In the genomic region with DNA sequence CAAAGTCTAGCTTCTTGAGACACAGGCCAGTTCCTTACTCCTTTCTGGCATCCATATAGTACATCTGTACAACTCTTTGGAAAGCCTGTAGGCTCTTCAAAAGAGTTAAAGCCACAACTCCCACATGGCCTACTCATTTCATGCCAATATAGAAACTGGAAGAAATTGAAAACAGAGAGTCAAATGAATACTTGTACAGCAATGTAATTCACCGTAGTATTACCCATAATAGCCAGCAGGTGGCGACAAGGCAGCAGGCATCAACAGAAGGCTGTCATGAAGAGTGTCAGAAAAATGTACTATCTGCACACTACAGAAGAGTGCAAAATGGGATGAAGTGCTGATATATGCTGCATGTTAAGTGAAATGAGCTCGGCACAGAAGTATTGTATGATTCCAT, we compare ENCODE assay signal across 9 mouse cellular contexts.
DNase-seq lines count a peak whose midpoint lies in the region; ATAC-seq lines count a peak whose summit lies in the region.
"Had no signal": no experiment of that assay in that cellular context is flagged by ENCODE, and none has a peak within 500 bp of the region (broad histone marks: within the 10 kb centered on the region; RNA-seq: fewer than 3 reads in every experiment).

No protein-coding gene starts in this region.

- no peaks in the 10 kb centered on the region for H3K36me3 ChIP-seq in embryonic facial prominence, embryonic 10.5 days (replicated peaks)
- no peaks in the 10 kb centered on the region for H3K36me3 ChIP-seq in hindbrain, embryonic 15.5 days
- H3K36me3 ChIP-seq in midbrain, embryonic 15.5 days (replicated peaks) = no peaks in the 10 kb centered on the region
- H3K36me3 ChIP-seq: heart, embryonic 13.5 days had no signal

- ATAC-seq in hindbrain, embryonic 15.5 days (ENCODE audit: low FRiP score, low read depth) = peak; percentile 72; the same call in 1 of the 2 replicates
- ATAC-seq in midbrain, embryonic 15.5 days (replicated peaks) = peak; percentile 91

- no peak overlapping the region for H3K4me3 ChIP-seq in embryonic facial prominence, embryonic 10.5 days
- H3K4me3 ChIP-seq in hindbrain, embryonic 15.5 days = no peak overlapping the region
- no peak overlapping the region for H3K4me3 ChIP-seq in midbrain, embryonic 15.5 days
- H3K4me3 ChIP-seq: heart, embryonic 13.5 days had no signal

- H3K27me3 ChIP-seq in embryonic facial prominence, embryonic 10.5 days (replicated peaks; ENCODE audit: low read depth, poor library complexity, severe bottlenecking) = no peaks in the 10 kb centered on the region
- no peaks in the 10 kb centered on the region for H3K27me3 ChIP-seq in hindbrain, embryonic 15.5 days
- H3K27me3 ChIP-seq in midbrain, embryonic 15.5 days (replicated peaks) = no peaks in the 10 kb centered on the region
- H3K27me3 ChIP-seq: heart, embryonic 13.5 days had no signal

- peak; percentile 57 for DNase-seq in testis, postnatal 10 days (ENCODE audit: low spot score)
- no peak for DNase-seq in testis, postnatal 14 days (ENCODE audit: low spot score)
- DNase-seq in adrenal gland, postnatal 10 days = peak; percentile 59
- peak; percentile 51 for DNase-seq in embryonic facial prominence, embryonic 10.5 days (ENCODE audit: low spot score)
- peak; percentile 59 to 66 for DNase-seq in left cerebral cortex, adult 18-20 months (ENCODE audit: low spot score in 2 of 2)
- DNase-seq in T-cell, adult 2 months (ENCODE audit: low spot score) = no peak

- 13% methylated on average over 3 of the region's 3 CpGs for WGBS in embryonic facial prominence, embryonic 10.5 days
- WGBS in hindbrain, embryonic 15.5 days = 11% methylated on average over 3 of the region's 3 CpGs
- 3% methylated on average over 3 of the region's 3 CpGs for WGBS in midbrain, embryonic 15.5 days

- no peaks in the 10 kb centered on the region for H3K4me1 ChIP-seq in embryonic facial prominence, embryonic 10.5 days
- H3K4me1 ChIP-seq in hindbrain, embryonic 15.5 days (replicated peaks) = no peaks in the 10 kb centered on the region
- H3K4me1 ChIP-seq in midbrain, embryonic 15.5 days = no peaks in the 10 kb centered on the region
- H3K4me1 ChIP-seq: heart, embryonic 13.5 days had no signal

- no peak overlapping the region for H3K9ac ChIP-seq in hindbrain, embryonic 15.5 days
- no peak overlapping the region for H3K9ac ChIP-seq in midbrain, embryonic 15.5 days
- H3K9ac ChIP-seq: heart, embryonic 13.5 days had no signal

- H3K27ac ChIP-seq in embryonic facial prominence, embryonic 10.5 days (replicated peaks) = no peak overlapping the region
- H3K27ac ChIP-seq in hindbrain, embryonic 15.5 days (replicated peaks) = no peak overlapping the region
- no peak overlapping the region for H3K27ac ChIP-seq in midbrain, embryonic 15.5 days
- H3K27ac ChIP-seq: heart, embryonic 13.5 days had no signal

- H3K4me2 ChIP-seq in hindbrain, embryonic 15.5 days = no peak overlapping the region
- H3K4me2 ChIP-seq in midbrain, embryonic 15.5 days = no peak overlapping the region
- H3K4me2 ChIP-seq: heart, embryonic 13.5 days had no signal

- no peaks in the 10 kb centered on the region for H3K9me3 ChIP-seq in embryonic facial prominence, embryonic 10.5 days
- H3K9me3 ChIP-seq in hindbrain, embryonic 15.5 days = no peaks in the 10 kb centered on the region
- no peaks in the 10 kb centered on the region for H3K9me3 ChIP-seq in midbrain, embryonic 15.5 days
- H3K9me3 ChIP-seq: heart, embryonic 13.5 days had no signal

Comparison
In these comparisons a context has a peak if more than half of its experiments do, and no peak if none do; other contexts are left out.
1. DNase-seq: peak in testis, postnatal 10 days (single experiment), adrenal gland, postnatal 10 days (single experiment), embryonic facial prominence, embryonic 10.5 days (single experiment) and left cerebral cortex, adult 18-20 months (2 of 2); none in testis, postnatal 14 days (single experiment) and T-cell, adult 2 months (single experiment).